ENCODE assay signal across 8 mouse cellular contexts in genomic region chr3:90490696-90491256, GRCm38 (mm10). TPM values are rescaled to one million over a fixed set of nuclear protein-coding genes. Genes with fewer than 3 reads are reported as not detected.
DNase-seq lines count a peak whose midpoint lies in the region; ATAC-seq lines count a peak whose summit lies in the region.

Gene Snapin, minus strand, starts transcription at chr3:90491033.

- H3K36me3 ChIP-seq in hindbrain, embryonic 15.5 days = peaks cover 34% of the 10 kb centered on the region

- H3K9me3 ChIP-seq in hindbrain, embryonic 15.5 days = no peaks in the 10 kb centered on the region

- peak; percentile 97 for ATAC-seq in hindbrain, embryonic 15.5 days (ENCODE audit: low FRiP score, low read depth)

- peak within 1 kb of the TSS; percentile 82 for H3K27ac ChIP-seq in hindbrain, embryonic 15.5 days (replicated peaks)

- H3K4me1 ChIP-seq in hindbrain, embryonic 15.5 days (replicated peaks) = peaks cover 10% of the 10 kb centered on the region

- H3K4me2 ChIP-seq in hindbrain, embryonic 15.5 days = peak within 1 kb of the TSS; percentile 63

- peak within 1 kb of the TSS; percentile 98 for H3K4me3 ChIP-seq in hindbrain, embryonic 15.5 days

- under 1% methylated on average over 37 of the region's 37 CpGs for WGBS in hindbrain, embryonic 15.5 days

- peak within 1 kb of the TSS; percentile 80 for H3K9ac ChIP-seq in hindbrain, embryonic 15.5 days

- no peaks in the 10 kb centered on the region for H3K27me3 ChIP-seq in hindbrain, embryonic 15.5 days

- peak; percentile 96 for DNase-seq in R1 (ENCODE audit: low read depth, low spot score)
- DNase-seq in cerebellum, postnatal 25 days = peak; percentile 95 to 96
- DNase-seq in frontal cortex, postnatal 36 days (ENCODE audit: low spot score in 2 of 2) = peak; percentile 95 to 96
- peak; percentile 93 for DNase-seq in left cerebral cortex, adult 11 months (ENCODE audit: low spot score)
- DNase-seq in lung, postnatal 4 days = peak; percentile 97 to 98
- peak; percentile 91 for DNase-seq in retina, postnatal 7 days (ENCODE audit: low read depth, low spot score)
- peak; percentile 96 for DNase-seq in urinary bladder, adult 2 months (ENCODE audit: low spot score)

RNA-seq across cellular contexts. Expression of gene Snapin, which starts in this region (rescaled TPM):
- 90.1 and 93.1 TPM in 2 replicates for polyA plus RNA-seq in hindbrain, embryonic 15.5 days (2015; fragmentation: Nextera tagmentation; extraction: Ambion mirVana)
- 88.2 and 107 TPM in 2 replicates for polyA plus RNA-seq in urinary bladder, adult 2 months (2012; rRNA removed)

Comparison
In these comparisons a context has a peak if more than half of its experiments do, and no peak if none do; other contexts are left out.
1. Peak in every context shown above with its lines: DNase-seq, ATAC-seq, H3K4me3 ChIP-seq and H3K27ac ChIP-seq.